Mouse (Mus musculus): ENCODE measurements around the gene Hoxc5. TPM values are rescaled to one million over a fixed set of nuclear protein-coding genes. Genes with fewer than 3 reads are reported as not detected.

Gene Hoxc5
- polyA plus RNA-seq, 1 experiment: 1.6 TPM

GRCm38 (mm10) chr15:102967511-102968397, 511 bp downstream of the Hoxc5 start:
- Histone ChIP-seq H3K4me3 (ENCODE audit: insufficient read depth, poor library complexity, severe bottlenecking) (peak overlapping the region; percentile 71), H3ac (ENCODE audit: control insufficient read depth, insufficient read length, low read depth) (peak overlapping the region; percentile 92), H3K79me3 (ENCODE audit: low read depth) (peaks cover 81% of the 10 kb centered on the region), H3K27me3 (ENCODE audit: control insufficient read depth, insufficient read depth, insufficient read length) (no peaks in the 10 kb centered on the region), H3K79me2 (ENCODE audit: control insufficient read depth, insufficient read depth) (peaks cover 99% of the 10 kb centered on the region), H3K36me3 (ENCODE audit: control insufficient read depth, insufficient read depth) (peaks cover 8% of the 10 kb centered on the region)
- no peak for TF ChIP-seq MYOG (IDR thresholded peaks at IDR 0.05; ENCODE audit: control insufficient read depth, extremely low read depth, insufficient read length)
- no peak for TF ChIP-seq CEBPB (IDR thresholded peaks at IDR 0.05; ENCODE audit: low read depth)
- TF ChIP-seq CTCF (IDR thresholded peaks at IDR 0.05; ENCODE audit: control insufficient read depth, insufficient read depth, insufficient read length): no peak
- no peak for TF ChIP-seq MAX (IDR thresholded peaks at IDR 0.05)
- TF ChIP-seq MYOD1 (IDR thresholded peaks at IDR 0.05; ENCODE audit: control insufficient read depth, insufficient read length, low read depth): no peak
- no peak for TF ChIP-seq USF1 (IDR thresholded peaks at IDR 0.05; ENCODE audit: low read depth)
- TF ChIP-seq FOSL1 (IDR thresholded peaks at IDR 0.05; ENCODE audit: insufficient read depth, low read length, poor library complexity, severe bottlenecking): no peak

GRCm38 (mm10) chr15:102969296-102969695, 2.1 kb downstream of the Hoxc5 start:
- H3K36me3 ChIP-seq (ENCODE audit: control insufficient read depth, insufficient read depth): peaks cover 12% of the 10 kb centered on the region
- H3ac ChIP-seq (ENCODE audit: control insufficient read depth, insufficient read length, low read depth): no peak overlapping the region
- H3K79me2 ChIP-seq (ENCODE audit: control insufficient read depth, insufficient read depth): peaks cover 99% of the 10 kb centered on the region
- no peak for TF ChIP-seq CEBPB (IDR thresholded peaks at IDR 0.05; ENCODE audit: low read depth)
- TF ChIP-seq CTCF (IDR thresholded peaks at IDR 0.05; ENCODE audit: control insufficient read depth, insufficient read depth, insufficient read length): no peak
- no peak for TF ChIP-seq MYOG (IDR thresholded peaks at IDR 0.05; ENCODE audit: control insufficient read depth, extremely low read depth, insufficient read length)
- no peak for TF ChIP-seq MAX (IDR thresholded peaks at IDR 0.05)
- TF ChIP-seq MYOD1 (IDR thresholded peaks at IDR 0.05; ENCODE audit: control insufficient read depth, insufficient read length, low read depth): no peak
- TF ChIP-seq FOSL1 (IDR thresholded peaks at IDR 0.05; ENCODE audit: insufficient read depth, low read length, poor library complexity, severe bottlenecking): no peak
- TF ChIP-seq USF1 (IDR thresholded peaks at IDR 0.05; ENCODE audit: low read depth): no peak
- peak overlapping the region; percentile 71 for H3K4me3 ChIP-seq (ENCODE audit: insufficient read depth, poor library complexity, severe bottlenecking)
- H3K79me3 ChIP-seq (ENCODE audit: low read depth): peaks cover 84% of the 10 kb centered on the region
- no peaks in the 10 kb centered on the region for H3K27me3 ChIP-seq (ENCODE audit: control insufficient read depth, insufficient read depth, insufficient read length)

- peaks cover 12% of the 10 kb centered on the region for H3K36me3 ChIP-seq (ENCODE audit: control insufficient read depth, insufficient read depth)
- no peaks in the 10 kb centered on the region for H3K27me3 ChIP-seq (ENCODE audit: control insufficient read depth, insufficient read depth, insufficient read length)
- peaks cover 99% of the 10 kb centered on the region for H3K79me2 ChIP-seq (ENCODE audit: control insufficient read depth, insufficient read depth)
- H3K79me3 ChIP-seq (ENCODE audit: low read depth): peaks cover 92% of the 10 kb centered on the region
- H3K4me3 ChIP-seq (ENCODE audit: insufficient read depth, poor library complexity, severe bottlenecking): no peak overlapping the region
- H3ac ChIP-seq (ENCODE audit: control insufficient read depth, insufficient read length, low read depth): no peak overlapping the region
- no peak for TF ChIP-seq CEBPB (IDR thresholded peaks at IDR 0.05; ENCODE audit: low read depth)
Measured at GRCm38 (mm10) chr15:102970740-102971139, 3.5 kb downstream of the Hoxc5 start.

- H3K27me3 ChIP-seq (ENCODE audit: control insufficient read depth, insufficient read depth, insufficient read length): no peaks in the 10 kb centered on the region
- H3ac ChIP-seq (ENCODE audit: control insufficient read depth, insufficient read length, low read depth): peak overlapping the region; percentile 12
- TF ChIP-seq MAX (IDR thresholded peaks at IDR 0.05) (no peak), MYOG (IDR thresholded peaks at IDR 0.05; ENCODE audit: control insufficient read depth, extremely low read depth, insufficient read length) (no peak), USF1 (IDR thresholded peaks at IDR 0.05; ENCODE audit: low read depth) (no peak), CTCF (IDR thresholded peaks at IDR 0.05; ENCODE audit: control insufficient read depth, insufficient read depth, insufficient read length) (no peak), MYOD1 (IDR thresholded peaks at IDR 0.05; ENCODE audit: control insufficient read depth, insufficient read length, low read depth) (no peak), FOSL1 (IDR thresholded peaks at IDR 0.05; ENCODE audit: insufficient read depth, low read length, poor library complexity, severe bottlenecking) (no peak), CEBPB (IDR thresholded peaks at IDR 0.05; ENCODE audit: low read depth) (no peak)
- H3K79me2 ChIP-seq (ENCODE audit: control insufficient read depth, insufficient read depth): peaks cover 100% of the 10 kb centered on the region
- H3K4me3 ChIP-seq (ENCODE audit: insufficient read depth, poor library complexity, severe bottlenecking): no peak overlapping the region
- H3K36me3 ChIP-seq (ENCODE audit: control insufficient read depth, insufficient read depth): peaks cover 12% of the 10 kb centered on the region
- peaks cover 93% of the 10 kb centered on the region for H3K79me3 ChIP-seq (ENCODE audit: low read depth)
Measured at GRCm38 (mm10) chr15:102972254-102972653, 5.0 kb downstream of the Hoxc5 start.

GRCm38 (mm10) chr15:102972753-102973152, 5.5 kb downstream of the Hoxc5 start:
- H3K27me3 ChIP-seq (ENCODE audit: control insufficient read depth, insufficient read depth, insufficient read length): no peaks in the 10 kb centered on the region
- no peak for TF ChIP-seq USF1 (IDR thresholded peaks at IDR 0.05; ENCODE audit: low read depth)

GRCm38 (mm10) chr15:102975034-102975433, 7.8 kb downstream of the Hoxc5 start:
- no peak overlapping the region for H3ac ChIP-seq (ENCODE audit: control insufficient read depth, insufficient read length, low read depth)
- no peaks in the 10 kb centered on the region for H3K27me3 ChIP-seq (ENCODE audit: control insufficient read depth, insufficient read depth, insufficient read length)
- no peak for TF ChIP-seq MYOG (IDR thresholded peaks at IDR 0.05; ENCODE audit: control insufficient read depth, extremely low read depth, insufficient read length)
- peaks cover 94% of the 10 kb centered on the region for H3K79me3 ChIP-seq (ENCODE audit: low read depth)
- H3K4me3 ChIP-seq (ENCODE audit: insufficient read depth, poor library complexity, severe bottlenecking): no peak overlapping the region
- peaks cover 100% of the 10 kb centered on the region for H3K79me2 ChIP-seq (ENCODE audit: control insufficient read depth, insufficient read depth)
- peaks cover 12% of the 10 kb centered on the region for H3K36me3 ChIP-seq (ENCODE audit: control insufficient read depth, insufficient read depth)

More at GRCm38 (mm10) chr15:102972753-102973152, 5.5 kb downstream of the Hoxc5 start:
- Histone ChIP-seq H3K79me3 (ENCODE audit: low read depth) (peaks cover 93% of the 10 kb centered on the region), H3K4me3 (ENCODE audit: insufficient read depth, poor library complexity, severe bottlenecking) (no peak overlapping the region), H3ac (ENCODE audit: control insufficient read depth, insufficient read length, low read depth) (no peak overlapping the region), H3K79me2 (ENCODE audit: control insufficient read depth, insufficient read depth) (peaks cover 100% of the 10 kb centered on the region), H3K36me3 (ENCODE audit: control insufficient read depth, insufficient read depth) (peaks cover 12% of the 10 kb centered on the region)

All from C2C12 (cell line).